Mouse (Mus musculus): ENCODE data around the gene Tbc1d2.

GRCm38 (mm10) chr4:46591833-46592520 lies 58.0 kb downstream of the Tbc1d2 start:
- TF ChIP-seq CTCF (IDR thresholded peaks at IDR 0.05; ENCODE audit: low read depth): no peak
- no peak for TF ChIP-seq EP300 (IDR thresholded peaks at IDR 0.05; ENCODE audit: low read depth)
